Mouse (Mus musculus): ENCODE data around the gene Scoc. TPM values are rescaled to one million over a fixed set of nuclear protein-coding genes. Genes with fewer than 3 reads are reported as not detected.

Gene Scoc
- polyA plus RNA-seq, 1 experiment: 24.5 TPM

DNA sequence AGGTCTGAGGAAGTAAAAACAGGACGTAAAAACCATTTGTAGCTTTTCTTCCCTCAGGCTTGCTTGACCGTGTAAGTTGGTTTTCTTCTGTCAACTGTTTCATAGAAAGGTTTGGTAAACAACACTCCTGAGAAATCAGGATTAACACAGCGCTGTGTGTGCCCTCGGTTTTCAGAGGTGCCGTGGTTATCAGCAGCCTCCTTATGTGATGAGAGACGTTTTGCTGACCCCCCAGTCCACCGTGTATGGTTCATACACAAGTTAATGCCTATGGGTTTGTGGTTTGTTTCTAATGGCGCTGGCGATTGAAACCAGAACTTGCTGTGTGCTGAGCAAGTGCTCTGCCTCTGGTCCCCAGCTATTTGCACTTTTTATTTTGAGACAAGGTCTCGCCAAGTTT is 52.6 kb downstream of the Scoc start:
- DNase-seq: no peak
- Histone ChIP-seq H3K36me3 (ENCODE audit: control insufficient read depth, insufficient read depth, low read length) (no peaks in the 10 kb centered on the region), H3K27me3 (replicated peaks; ENCODE audit: control insufficient read depth, insufficient read depth, low read length) (no peaks in the 10 kb centered on the region), H3K4me3 (ENCODE audit: insufficient read depth, low read depth, low read length) (no peak overlapping the region), H3K4me1 (ENCODE audit: control insufficient read depth, insufficient read depth, low read length) (no peaks in the 10 kb centered on the region), H3K27ac (ENCODE audit: insufficient read depth, low read depth, low read length) (no peak overlapping the region)
- TF ChIP-seq POLR2A (IDR thresholded peaks at IDR 0.05; ENCODE audit: low read depth, low read length) (no peak), CTCF (conservative IDR thresholded peaks at IDR 0.05; ENCODE audit: insufficient read depth, insufficient read length, low read depth, low read length) (no peak)
- WGBS: 81% methylated on average over 10 of the region's 10 CpGs

DNA sequence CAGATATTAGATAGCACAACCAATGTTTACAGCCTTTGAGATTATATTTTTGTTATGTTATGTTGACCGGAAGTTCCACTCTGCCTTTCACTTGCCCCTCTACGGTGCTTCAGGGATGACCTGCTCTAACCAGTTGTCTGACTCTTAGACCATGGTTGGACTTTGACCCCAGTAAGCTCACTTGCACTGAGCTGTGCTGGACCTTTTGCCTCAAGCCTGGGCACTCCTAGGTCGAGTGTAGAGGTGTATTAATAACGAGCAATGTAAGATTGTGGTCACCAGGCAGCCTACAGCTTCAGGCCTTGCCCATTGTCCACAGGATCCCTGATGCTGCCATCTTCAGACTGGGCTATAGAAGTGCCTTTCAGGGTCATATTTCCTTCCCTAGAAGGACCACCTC is 60.5 kb downstream of the Scoc start:
- no peak overlapping the region for H3K4me3 ChIP-seq (ENCODE audit: insufficient read depth, low read depth, low read length)
- WGBS: 53% methylated on average over 4 of the region's 4 CpGs
- H3K27ac ChIP-seq (ENCODE audit: insufficient read depth, low read depth, low read length): no peak overlapping the region
- no peaks in the 10 kb centered on the region for H3K4me1 ChIP-seq (ENCODE audit: control insufficient read depth, insufficient read depth, low read length)
- no peaks in the 10 kb centered on the region for H3K36me3 ChIP-seq (ENCODE audit: control insufficient read depth, insufficient read depth, low read length)
- DNase-seq: peak; percentile 12
- H3K27me3 ChIP-seq (replicated peaks; ENCODE audit: control insufficient read depth, insufficient read depth, low read length): no peaks in the 10 kb centered on the region
- TF ChIP-seq CTCF (conservative IDR thresholded peaks at IDR 0.05; ENCODE audit: insufficient read depth, insufficient read length, low read depth, low read length): no peak
- TF ChIP-seq POLR2A (IDR thresholded peaks at IDR 0.05; ENCODE audit: low read depth, low read length): no peak

DNA sequence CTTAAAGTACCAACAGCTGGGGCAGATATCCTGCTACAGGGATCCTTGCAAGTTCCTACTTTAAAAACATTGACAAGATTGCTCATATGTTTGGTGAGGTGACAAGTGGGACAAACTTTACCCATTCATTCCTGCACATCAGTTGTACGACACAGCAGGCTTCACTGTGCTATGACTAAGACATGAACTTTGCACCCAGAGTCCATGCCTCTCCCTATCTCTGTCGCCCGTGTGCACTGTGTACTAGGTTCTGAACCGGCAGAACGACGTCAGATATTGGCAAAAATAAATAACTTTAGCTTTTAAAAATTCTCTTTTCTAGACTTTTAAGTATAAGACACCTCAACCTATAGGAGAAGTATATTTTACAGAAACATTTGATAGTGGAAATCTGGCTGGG is 61.5 kb downstream of the Scoc start:
- no peak overlapping the region for H3K4me3 ChIP-seq (ENCODE audit: insufficient read depth, low read depth, low read length)
- TF ChIP-seq CTCF (conservative IDR thresholded peaks at IDR 0.05; ENCODE audit: insufficient read depth, insufficient read length, low read depth, low read length) (no peak), POLR2A (IDR thresholded peaks at IDR 0.05; ENCODE audit: low read depth, low read length) (no peak)
- no peaks in the 10 kb centered on the region for H3K27me3 ChIP-seq (replicated peaks; ENCODE audit: control insufficient read depth, insufficient read depth, low read length)
- no peak overlapping the region for H3K27ac ChIP-seq (ENCODE audit: insufficient read depth, low read depth, low read length)
- peak; percentile 16 for DNase-seq
- H3K4me1 ChIP-seq (ENCODE audit: control insufficient read depth, insufficient read depth, low read length): no peaks in the 10 kb centered on the region
- 62% methylated on average over 6 of the region's 6 CpGs for WGBS
- no peaks in the 10 kb centered on the region for H3K36me3 ChIP-seq (ENCODE audit: control insufficient read depth, insufficient read depth, low read length)

DNA sequence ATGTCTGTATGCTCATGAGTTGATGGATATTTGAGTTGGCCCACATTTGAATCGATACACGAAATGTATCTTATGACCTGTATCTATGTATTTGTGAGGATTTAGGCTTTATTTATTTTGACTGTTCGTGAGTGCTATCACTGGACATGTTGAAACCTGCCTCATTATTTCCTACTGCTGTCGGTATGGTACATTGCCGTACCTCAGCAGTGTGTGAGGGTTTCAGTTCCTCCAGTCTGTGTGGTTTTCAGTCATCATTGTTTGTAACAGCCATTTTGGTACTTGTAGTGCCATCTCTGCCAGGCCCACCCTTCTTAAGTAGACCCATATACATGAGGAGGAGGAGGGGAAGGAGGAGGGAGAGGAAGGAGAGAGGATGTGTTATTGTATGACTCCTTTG is 63.9 kb downstream of the Scoc start:
- H3K27me3 ChIP-seq (replicated peaks; ENCODE audit: control insufficient read depth, insufficient read depth, low read length): peaks cover 1% of the 10 kb centered on the region
- DNase-seq: no peak
- WGBS: 92% methylated on average over 5 of the region's 5 CpGs
- H3K4me1 ChIP-seq (ENCODE audit: control insufficient read depth, insufficient read depth, low read length): no peaks in the 10 kb centered on the region
- H3K4me3 ChIP-seq (ENCODE audit: insufficient read depth, low read depth, low read length): no peak overlapping the region
- H3K36me3 ChIP-seq (ENCODE audit: control insufficient read depth, insufficient read depth, low read length): no peaks in the 10 kb centered on the region
- no peak overlapping the region for H3K27ac ChIP-seq (ENCODE audit: insufficient read depth, low read depth, low read length)
- TF ChIP-seq POLR2A (IDR thresholded peaks at IDR 0.05; ENCODE audit: low read depth, low read length) (no peak), CTCF (conservative IDR thresholded peaks at IDR 0.05; ENCODE audit: insufficient read depth, insufficient read length, low read depth, low read length) (no peak)

DNA sequence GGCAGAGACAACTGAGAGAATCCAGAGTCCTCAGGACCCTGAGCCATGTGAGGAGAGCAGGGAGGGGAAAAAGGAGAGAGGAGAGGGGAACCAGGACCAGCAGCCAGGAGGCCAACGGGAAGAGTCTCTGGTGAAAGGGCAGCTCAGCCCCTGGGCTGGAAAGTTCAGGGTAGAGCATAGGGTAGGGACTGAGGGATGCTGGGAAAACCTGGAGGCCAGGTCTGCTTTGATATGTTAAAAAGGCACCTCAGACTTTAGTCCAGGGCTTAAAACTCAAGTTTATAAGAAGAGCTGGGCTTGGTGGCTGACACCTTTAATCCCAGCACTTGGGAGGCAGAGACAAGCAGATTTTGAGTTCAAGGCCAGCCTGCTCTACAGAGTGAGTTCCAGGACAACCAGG is 65.7 kb downstream of the Scoc start:
- no peak for DNase-seq
- H3K4me3 ChIP-seq (ENCODE audit: insufficient read depth, low read depth, low read length): no peak overlapping the region
- peaks cover 1% of the 10 kb centered on the region for H3K27me3 ChIP-seq (replicated peaks; ENCODE audit: control insufficient read depth, insufficient read depth, low read length)
- H3K4me1 ChIP-seq (ENCODE audit: control insufficient read depth, insufficient read depth, low read length): no peaks in the 10 kb centered on the region
- H3K36me3 ChIP-seq (ENCODE audit: control insufficient read depth, insufficient read depth, low read length): no peaks in the 10 kb centered on the region
- TF ChIP-seq POLR2A (IDR thresholded peaks at IDR 0.05; ENCODE audit: low read depth, low read length) (no peak), CTCF (conservative IDR thresholded peaks at IDR 0.05; ENCODE audit: insufficient read depth, insufficient read length, low read depth, low read length) (no peak)
- no peak overlapping the region for H3K27ac ChIP-seq (ENCODE audit: insufficient read depth, low read depth, low read length)
- 57% methylated on average over 1 of the region's 1 CpGs for WGBS

DNA sequence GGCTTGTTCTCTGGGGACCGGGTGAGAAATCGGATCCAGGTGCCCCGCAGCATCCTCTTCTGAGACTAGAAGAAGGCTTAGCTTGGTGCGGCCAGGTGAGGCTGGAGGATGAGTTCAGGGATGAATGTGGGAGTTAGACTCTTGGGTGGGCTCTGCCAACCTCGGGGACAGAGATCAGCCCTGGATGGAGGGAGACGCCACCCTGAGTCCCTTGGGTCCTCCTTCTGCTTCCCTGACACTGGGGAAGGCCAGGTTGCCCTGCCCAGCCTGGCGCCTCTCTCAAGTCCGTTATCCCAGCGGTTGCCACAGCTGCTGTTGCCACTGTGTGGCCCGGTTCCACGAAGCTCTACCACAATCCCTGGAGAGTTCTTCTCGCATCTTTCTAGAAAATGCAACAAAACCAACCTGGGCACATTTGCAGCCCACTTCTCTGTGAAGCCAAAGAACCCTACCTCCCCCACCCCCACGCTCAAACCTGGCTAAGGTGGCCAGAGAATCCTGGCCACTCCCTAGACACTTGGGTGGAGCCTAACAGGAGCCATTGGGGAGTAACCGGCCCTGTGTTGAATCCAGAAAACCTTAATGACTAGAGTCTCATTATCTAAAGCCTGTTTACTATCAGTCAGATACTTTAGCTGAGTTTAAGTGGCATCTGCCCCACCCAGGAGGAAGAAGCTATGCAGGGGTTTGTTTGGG is 68.0 kb downstream of the Scoc start:
- no peaks in the 10 kb centered on the region for H3K36me3 ChIP-seq (ENCODE audit: control insufficient read depth, insufficient read depth, low read length)
- no peak overlapping the region for H3K4me3 ChIP-seq (ENCODE audit: insufficient read depth, low read depth, low read length)
- H3K4me1 ChIP-seq (ENCODE audit: control insufficient read depth, insufficient read depth, low read length): no peaks in the 10 kb centered on the region
- DNase-seq: no peak
- WGBS: 10% methylated on average over 14 of the region's 14 CpGs
- H3K27ac ChIP-seq (ENCODE audit: insufficient read depth, low read depth, low read length): no peak overlapping the region
- TF ChIP-seq POLR2A (IDR thresholded peaks at IDR 0.05; ENCODE audit: low read depth, low read length): no peak
- TF ChIP-seq CTCF (conservative IDR thresholded peaks at IDR 0.05; ENCODE audit: insufficient read depth, insufficient read length, low read depth, low read length): no peak
- H3K27me3 ChIP-seq (replicated peaks; ENCODE audit: control insufficient read depth, insufficient read depth, low read length): peaks cover 1% of the 10 kb centered on the region

DNA sequence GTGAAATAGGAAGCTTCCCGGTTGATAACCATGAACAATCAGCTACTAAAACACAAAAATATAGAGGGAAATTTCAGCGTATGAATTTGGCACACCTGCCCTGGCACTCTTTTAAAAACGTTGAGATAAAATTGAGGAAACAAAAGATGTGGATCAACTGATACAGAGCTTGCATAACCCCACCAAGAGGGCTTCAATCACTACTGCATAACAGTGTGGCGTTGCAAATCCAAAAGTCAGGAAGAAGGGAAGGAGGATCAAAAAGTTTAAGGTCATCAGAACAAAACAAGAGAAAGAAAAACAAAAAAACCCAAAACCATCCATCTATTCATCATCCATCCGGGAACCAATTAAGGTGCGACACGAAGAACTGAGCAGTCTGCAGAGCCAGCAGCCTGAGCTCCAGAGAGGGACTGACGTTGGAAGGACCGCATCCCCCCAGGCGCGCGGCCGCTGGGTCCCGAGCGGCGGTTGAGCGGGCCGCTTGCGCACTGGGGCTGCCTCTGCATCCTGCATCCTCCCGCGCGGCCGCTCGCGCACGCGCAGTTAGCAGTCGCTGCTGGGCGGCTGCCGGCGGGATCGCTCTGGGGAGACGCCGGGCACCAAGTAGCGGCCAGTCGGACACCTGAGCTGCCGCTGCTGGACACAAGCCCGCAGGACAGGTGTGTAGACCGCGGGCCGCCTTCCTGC is 68.7 kb downstream of the Scoc start, which contains the start of gene Clgn:
TSS of gene Clgn (plus strand) at position 552 of the 690 bp plus-strand sequence.
- Histone ChIP-seq H3K4me3 (ENCODE audit: insufficient read depth, low read depth, low read length) (no peak within 1 kb of the TSS), H3K27me3 (replicated peaks; ENCODE audit: control insufficient read depth, insufficient read depth, low read length) (peaks cover 1% of the 10 kb centered on the region), H3K27ac (ENCODE audit: insufficient read depth, low read depth, low read length) (no peak within 1 kb of the TSS), H3K4me1 (ENCODE audit: control insufficient read depth, insufficient read depth, low read length) (no peaks in the 10 kb centered on the region), H3K36me3 (ENCODE audit: control insufficient read depth, insufficient read depth, low read length) (no peaks in the 10 kb centered on the region)
- no peak for TF ChIP-seq CTCF (conservative IDR thresholded peaks at IDR 0.05; ENCODE audit: insufficient read depth, insufficient read length, low read depth, low read length)
- TF ChIP-seq POLR2A (IDR thresholded peaks at IDR 0.05; ENCODE audit: low read depth, low read length): no peak
- 4% methylated on average over 41 of the region's 41 CpGs for WGBS
- peak; percentile 22 for DNase-seq
